Mouse (Mus musculus): ENCODE measurements around the gene Ptges2.

Gene Ptges2

DNA sequence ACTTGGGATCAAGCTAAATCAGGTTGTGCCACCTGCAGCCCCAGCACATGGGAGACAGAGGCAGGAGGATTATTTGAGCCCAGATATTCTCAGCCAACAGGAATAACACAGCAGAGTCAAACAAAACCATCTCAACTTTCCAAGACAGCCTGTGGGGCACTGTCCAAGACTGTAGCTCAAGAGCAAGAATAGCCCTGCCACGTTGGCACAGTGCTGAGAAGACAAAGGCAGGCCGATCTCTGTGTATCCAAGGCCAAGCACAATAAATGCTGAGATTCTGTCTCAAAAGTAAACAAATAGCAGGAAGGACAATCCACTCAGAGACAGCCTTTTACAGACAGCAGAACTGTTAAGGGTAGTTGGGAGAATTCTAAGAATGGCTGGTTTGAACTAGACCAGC is 44.5 kb downstream of the Ptges2 start:
- DNase-seq (ENCODE audit: low spot score) = no peak

DNA sequence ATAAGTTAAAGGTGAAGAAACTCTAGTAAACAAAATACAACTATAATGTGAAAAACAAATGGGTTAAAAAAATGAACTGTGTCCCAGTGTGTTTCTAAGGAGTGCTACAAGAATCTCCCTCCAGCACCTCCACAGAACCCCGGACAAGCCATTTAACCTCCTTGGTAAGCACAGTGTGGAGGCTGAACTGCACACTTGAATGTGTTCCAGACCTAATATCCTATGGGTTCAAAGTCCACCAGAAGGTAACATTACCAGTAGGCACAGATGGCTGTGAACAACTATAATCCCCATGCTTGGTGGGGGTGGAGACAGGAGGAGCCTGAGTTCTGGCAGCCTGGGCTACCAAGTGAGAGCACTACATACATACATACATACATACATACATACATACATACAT is 44.9 kb downstream of the Ptges2 start:
- no peak for DNase-seq (ENCODE audit: low spot score)

DNA sequence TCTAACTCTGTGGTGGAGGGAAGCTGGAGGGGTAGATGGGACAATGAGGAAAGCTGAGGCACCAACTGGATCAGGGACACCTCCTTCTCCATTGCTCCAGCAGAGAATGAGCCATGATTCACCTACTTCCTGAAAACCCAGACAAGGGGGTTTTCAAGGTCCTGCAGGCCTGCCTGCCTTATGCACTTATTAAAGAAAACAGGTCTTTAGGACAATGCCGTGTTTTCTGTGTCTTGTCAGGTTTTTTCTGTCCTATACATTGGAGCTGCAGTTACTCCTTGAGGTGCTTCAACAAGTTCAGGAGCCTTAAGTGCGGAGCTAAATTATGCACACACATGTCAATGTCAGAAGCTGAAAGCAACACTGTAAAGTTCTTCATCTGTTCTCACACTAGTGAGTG is 45.9 kb downstream of the Ptges2 start:
- DNase-seq (ENCODE audit: low spot score) = no peak

DNA sequence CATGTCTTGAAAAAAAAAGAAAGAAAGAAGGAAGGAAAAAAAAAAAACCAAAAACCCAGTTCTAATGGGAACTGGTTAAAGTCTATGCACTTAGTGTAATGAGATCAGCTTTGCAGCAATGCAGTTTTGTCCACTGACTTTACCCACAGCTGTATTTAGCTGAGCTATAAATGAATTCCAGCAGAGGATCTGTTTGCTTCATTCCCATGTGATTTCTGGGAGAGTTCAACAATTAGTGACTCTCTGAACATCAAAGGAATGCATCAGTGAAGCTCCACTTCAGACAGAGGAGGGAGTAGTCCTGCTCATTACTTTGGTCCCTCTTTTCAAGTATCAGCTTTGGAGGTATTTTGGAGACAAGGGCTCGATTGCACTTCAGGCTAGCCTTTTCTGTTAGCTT is 49.8 kb downstream of the Ptges2 start:
- DNase-seq (ENCODE audit: low spot score) = no peak

DNA sequence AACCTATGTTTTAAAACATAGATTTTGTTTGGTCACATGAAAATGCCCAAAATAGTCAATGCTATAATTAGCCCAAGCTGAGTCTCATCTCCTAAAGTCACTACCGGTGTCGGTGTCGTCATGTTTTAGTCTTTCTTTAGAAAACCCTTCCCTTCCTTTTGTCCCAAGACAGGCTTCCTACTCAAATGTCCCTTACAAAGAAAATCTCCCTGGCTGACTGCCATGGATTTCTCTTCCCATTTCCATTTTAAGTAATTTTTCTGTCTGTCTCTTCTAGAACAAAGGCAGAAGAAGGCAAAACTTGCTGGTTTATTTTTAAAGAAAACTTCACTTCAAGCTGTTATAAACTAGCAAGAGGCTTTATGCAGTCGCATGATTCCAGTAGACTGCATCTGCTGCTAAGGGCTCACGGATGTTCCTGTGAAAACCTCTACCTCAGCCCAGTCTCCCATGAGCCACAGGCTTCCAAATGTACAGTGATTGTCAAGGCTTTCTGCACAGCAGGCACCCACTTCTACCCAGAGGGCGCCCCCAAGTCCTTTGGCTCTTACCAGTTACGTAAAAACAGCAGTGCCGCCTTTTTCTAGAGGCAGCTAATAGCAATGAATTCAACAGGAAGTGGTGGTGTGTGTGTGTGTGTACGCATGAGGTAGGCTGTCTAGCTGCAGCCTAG is 51.7 kb downstream of the Ptges2 start:
- DNase-seq (ENCODE audit: low spot score) = peak; percentile 73

DNA sequence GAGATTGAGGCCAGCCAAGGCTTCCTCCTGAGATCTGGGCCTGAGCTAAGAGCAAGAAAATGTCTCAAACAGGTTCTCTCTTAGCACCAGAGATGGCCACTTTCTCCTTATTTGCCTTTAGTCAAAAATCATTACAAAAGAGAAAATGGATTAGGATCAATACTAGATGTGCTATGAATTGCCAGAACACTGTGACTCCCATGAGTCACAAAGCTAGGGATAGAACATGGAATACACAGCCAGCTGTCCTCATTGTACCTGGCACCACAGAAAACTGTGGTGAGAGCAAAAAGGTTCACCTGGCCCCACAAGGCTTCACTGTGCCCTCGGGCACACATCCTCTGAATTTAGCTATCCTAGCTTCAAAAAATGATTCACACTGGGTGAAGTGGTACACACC is 52.8 kb downstream of the Ptges2 start:
- DNase-seq (ENCODE audit: low spot score) = no peak

DNA sequence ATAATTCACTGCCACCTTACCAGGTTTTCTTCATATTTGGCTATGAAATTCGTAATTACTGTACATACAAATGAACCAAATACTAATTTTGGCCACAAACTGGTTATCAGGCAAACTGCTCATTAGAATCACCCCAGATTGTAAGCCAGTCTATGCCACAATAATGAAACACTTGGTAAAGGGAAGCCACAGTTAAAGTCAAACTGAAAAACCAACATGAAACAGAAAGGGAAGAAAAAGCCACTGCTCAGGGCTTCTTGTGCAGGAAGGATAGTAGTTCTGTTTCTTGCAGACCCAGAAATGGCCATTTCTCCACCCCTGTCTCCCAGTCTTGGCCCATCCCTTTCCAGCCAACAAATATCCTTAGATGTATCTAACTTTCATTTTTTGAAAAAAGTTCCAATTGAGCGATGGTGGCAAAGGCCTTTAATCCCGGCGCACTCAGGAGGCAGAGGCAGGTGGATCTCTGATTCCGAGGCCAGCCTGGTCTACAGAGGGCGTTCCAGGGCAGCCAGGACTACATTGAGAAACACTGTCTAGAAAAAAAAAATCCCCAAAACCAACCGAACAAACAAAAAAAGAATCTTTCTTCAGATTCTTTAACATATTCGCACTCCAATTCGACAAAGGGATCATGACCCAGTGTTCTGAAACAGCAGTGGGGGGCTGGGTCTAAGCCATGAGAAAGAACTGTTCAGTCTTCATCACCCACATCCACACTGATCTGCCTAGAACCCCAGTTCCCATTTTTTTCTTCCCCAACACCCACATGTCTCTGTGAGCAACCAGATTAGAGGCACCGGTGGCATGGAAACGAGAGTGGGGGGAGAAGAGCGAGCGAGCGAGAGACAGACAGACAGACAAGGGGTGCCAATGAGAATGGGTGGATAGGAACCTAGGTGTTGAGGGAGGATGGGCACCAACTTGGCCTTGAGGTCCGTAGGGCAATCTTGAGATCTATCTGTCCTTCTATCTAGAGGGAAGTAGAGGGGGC is 54.4 kb downstream of the Ptges2 start, which contains the start of gene Naif1:
Gene Naif1 (plus strand): TSS at position 697 of the 994 bp plus-strand sequence.
- DNase-seq (ENCODE audit: low spot score) = no peak

DNA sequence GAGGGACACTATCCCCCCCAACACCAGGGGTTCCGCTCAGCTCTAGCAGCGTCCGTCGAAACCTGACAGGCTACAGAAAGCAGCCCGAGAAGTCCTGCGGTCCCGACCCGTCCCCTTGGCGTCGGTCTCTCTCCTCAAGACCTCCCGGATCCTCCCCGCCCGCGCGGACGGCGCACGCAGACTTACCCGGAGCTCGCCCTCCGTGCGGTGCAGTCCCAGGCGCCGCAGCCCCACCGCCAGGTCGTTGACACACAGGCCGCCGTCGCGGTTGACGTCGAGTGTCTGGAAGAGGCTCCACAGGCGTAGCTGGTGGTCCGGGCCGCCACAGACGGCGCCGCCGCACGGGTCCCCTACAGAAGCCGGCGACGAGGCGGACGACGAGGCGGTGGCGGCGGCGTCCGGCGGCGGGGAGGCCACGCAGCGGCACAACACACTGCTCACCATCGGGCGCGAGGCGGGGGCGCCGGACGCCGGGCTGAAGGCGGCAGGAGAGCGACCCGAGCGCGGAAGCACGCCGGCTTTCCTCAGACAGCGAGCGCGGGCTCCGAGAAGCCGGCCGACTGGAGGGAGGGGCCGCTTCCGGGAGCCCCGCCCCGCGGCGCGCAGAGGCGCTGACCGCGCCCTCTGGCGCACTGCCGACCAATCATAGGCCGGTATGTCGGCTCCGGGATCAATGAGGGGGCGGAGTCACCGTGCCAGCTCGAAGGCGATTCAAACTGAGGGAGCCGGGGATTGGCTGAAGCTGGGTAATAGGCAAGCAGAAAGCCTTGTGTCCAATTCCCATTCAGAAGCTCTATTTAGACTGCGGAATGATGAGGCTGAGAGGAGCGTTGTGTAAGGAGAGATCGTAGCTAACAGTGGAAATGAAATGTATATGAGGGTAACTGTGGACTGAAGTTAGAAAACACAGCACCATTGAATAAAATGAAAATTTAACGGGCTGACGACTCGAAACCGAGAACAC is 55.5 kb downstream of the Ptges2 start, which contains the start of gene Slc25a25:
Gene Slc25a25 (minus strand): TSS at position 565 of the 964 bp plus-strand sequence.
- peak; percentile 97 for DNase-seq (ENCODE audit: low spot score)

DNA sequence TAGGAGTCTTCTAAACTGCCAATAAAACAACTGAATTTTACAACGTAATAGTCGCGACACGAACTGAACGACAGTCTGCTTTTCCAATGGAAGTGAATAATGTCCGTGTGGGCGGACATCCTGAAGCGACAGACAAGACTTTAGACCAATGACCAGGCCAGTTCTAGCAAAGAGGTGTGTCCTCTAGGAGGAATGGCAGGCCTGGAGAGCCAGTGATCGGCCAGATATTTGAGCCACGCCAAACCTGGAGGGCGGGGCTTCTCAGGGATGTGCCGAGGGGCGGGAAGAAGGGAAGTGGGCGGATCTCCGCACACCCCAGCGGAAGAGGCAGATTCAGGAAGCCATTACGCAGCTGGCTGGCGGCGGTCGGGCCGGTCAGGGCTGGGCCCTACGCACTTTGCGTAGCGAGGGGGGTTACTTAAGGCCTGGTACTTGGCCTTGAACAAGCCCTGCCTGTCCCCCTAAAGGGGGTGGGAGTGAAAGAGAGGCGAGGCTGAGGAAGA is 56.2 kb downstream of the Ptges2 start:
- DNase-seq (ENCODE audit: low spot score) = peak; percentile 99

DNA sequence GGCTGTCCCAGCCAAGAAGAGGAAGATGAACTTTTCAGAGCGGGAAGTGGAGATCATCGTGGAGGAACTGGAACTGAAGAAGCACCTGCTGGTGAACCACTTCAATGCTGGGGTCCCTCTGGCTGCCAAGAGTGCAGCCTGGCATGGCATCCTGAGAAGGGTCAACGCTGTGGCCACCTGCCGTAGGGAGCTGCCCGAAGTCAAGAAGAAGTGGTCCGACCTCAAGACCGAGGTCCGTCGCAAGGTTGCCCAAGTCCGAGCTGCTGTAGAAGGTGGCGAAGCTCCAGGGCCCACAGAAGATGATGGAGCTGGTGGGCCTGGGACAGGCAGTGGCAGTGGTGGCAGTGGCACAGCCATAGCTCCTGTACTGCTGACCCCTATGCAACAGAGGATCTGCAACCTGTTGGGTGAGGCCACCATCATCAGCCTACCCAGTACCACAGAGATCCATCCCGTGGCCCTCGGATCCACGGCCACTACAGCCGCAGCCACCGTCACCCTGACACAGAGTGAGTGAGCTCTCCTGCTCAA is 56.8 kb downstream of the Ptges2 start:
- no peak for DNase-seq (ENCODE audit: low spot score)

DNA sequence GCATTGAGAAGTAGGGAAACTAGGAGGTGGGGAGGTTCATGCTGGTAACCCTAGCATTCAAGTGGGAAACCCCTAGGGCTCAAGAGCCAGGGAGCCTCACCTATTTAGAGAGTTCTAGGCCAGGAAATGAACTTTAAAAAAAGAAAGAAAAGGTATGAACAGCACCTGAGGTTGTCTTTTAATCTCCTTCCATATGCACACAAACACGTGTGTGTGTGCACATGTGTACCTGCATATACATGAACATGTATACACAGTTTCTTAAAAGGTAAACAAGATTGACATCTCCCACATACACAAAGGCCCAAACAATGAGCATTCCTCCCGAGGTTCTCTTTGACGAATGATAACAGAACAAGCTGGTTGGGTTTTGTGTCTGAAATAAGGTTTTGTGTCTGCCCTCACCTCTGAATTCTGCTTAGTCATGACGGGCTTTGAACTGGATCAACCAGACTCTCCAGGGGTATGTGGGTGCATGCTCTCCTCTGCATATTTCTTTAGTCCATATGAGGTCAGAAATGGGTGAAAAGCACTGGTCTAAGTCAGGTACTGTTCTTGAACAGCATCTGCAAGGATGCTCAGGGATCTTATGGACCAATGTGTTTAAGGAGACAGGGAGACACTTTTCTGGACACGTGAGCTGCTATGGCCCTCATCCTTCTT is 58.1 kb downstream of the Ptges2 start:
- DNase-seq (ENCODE audit: low spot score) = no peak

DNA sequence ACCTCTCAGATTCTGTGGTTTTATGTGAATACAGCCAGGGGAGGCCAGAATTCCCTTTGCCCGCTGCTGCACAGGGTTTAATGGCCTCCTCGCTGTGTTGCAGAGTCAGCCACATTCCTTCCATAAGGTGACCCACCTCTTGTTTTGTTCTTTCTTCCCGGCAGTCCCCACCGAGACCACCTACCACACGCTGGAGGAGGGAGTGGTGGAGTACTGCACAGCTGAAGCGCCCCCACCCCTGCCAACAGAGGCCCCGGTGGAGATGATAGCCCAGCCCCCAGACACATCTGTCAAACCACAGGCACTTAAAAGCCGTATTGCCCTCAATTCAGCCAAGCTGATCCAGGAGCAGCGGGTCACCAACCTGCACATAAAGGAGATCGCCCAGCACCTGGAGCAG is 58.9 kb downstream of the Ptges2 start:
- DNase-seq (ENCODE audit: low spot score) = no peak

DNA sequence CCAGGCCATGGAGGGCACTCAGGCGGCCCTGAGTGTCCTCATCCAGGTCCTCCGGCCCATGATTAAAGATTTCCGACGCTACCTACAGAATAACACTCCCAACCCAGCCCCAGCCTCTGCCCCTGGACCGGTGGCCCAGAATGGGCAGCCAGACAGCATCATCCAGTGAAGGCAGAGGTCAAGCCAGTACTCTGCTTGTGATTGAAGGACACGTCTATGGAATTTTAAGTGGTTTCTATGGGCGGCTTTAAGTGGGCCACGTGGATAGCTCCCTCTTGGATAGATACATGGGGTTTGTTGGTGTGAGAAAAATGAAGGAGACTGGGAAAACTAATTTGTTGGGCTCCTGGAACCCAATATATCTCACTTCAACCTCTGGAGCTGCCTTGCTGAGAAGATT is 59.4 kb downstream of the Ptges2 start:
- peak; percentile 71 for DNase-seq (ENCODE audit: low spot score)
